Mouse (Mus musculus) hindbrain, embryonic 13.5 days (tissue): Measurements from ENCODE around the gene Nt5c1b. TPM values are rescaled to one million over a fixed set of nuclear protein-coding genes. Genes with fewer than 3 reads are reported as not detected.

Experiments
- ATAC-seq: fragments of 200-750 bp; cut with Nextera tagmentation; 2 replicates; pipeline ENCODE4 v1.8.0; 2017; ENCODE audit warnings: moderate TSS enrichment; ENCODE audit not compliant: low FRiP score
- H3K27ac ChIP-seq: fragments of 300-500 bp; sonication (generic); 2 replicates; pipeline ENCODE4 v1.5.1; 2015; ENCODE audit warnings: inconsistent platforms, mild to moderate bottlenecking, moderate library complexity
- H3K27me3 ChIP-seq: fragments of 300-500 bp; sonication (generic); 2 replicates; pipeline ENCODE4 v1.6.1; 2015; ENCODE audit warnings: mild to moderate bottlenecking, inconsistent platforms
- H3K36me3 ChIP-seq: fragments of 300-500 bp; sonication (generic); 2 replicates; pipeline ENCODE4 v1.6.1; 2015; ENCODE audit warnings: mild to moderate bottlenecking, inconsistent platforms
- H3K4me1 ChIP-seq: fragments of 300-500 bp; sonication (generic); replicated peaks from 2 replicates; pipeline ENCODE4 v1.6.1; 2015; ENCODE audit warnings: inconsistent platforms
- H3K4me2 ChIP-seq: fragments of 300-500 bp; sonication (generic); 2 replicates; pipeline ENCODE4 v1.6.1; 2015; ENCODE audit warnings: inconsistent platforms, mild to moderate bottlenecking, moderate library complexity
- H3K4me3 ChIP-seq: fragments of 300-500 bp; sonication (generic); 2 replicates; pipeline ENCODE4 v1.5.1; 2015; ENCODE audit warnings: mild to moderate bottlenecking, inconsistent platforms
- H3K9ac ChIP-seq: fragments of 300-500 bp; sonication (generic); 2 replicates; pipeline ENCODE4 v1.6.1; 2015; ENCODE audit warnings: mild to moderate bottlenecking, inconsistent platforms
- H3K9me3 ChIP-seq: fragments of 300-500 bp; sonication (generic); 2 replicates; pipeline ENCODE4 v1.6.1; 2016; ENCODE audit warnings: inconsistent platforms
- WGBS: fragments of 180-500 bp; shearing (Covaris S2); methylation state at CpG from one replicate; pipeline ENCODE4 v1.1.7; 2015; 5-methylcytosine and 5-hydroxymethylcytosine counted together
- polyA plus RNA-seq: library from polyadenylated mRNA; unstranded; fragments of >200 nt; fragmentation: Nextera tagmentation; extraction: Ambion mirVana; gene quantifications from 2 replicates; pipeline ENCODE4 v1.2.1, GENCODE M21; 2015

Nt5c1b gene
- polyA plus RNA-seq, 1 experiment from 2014 or later = not detected

DNA sequence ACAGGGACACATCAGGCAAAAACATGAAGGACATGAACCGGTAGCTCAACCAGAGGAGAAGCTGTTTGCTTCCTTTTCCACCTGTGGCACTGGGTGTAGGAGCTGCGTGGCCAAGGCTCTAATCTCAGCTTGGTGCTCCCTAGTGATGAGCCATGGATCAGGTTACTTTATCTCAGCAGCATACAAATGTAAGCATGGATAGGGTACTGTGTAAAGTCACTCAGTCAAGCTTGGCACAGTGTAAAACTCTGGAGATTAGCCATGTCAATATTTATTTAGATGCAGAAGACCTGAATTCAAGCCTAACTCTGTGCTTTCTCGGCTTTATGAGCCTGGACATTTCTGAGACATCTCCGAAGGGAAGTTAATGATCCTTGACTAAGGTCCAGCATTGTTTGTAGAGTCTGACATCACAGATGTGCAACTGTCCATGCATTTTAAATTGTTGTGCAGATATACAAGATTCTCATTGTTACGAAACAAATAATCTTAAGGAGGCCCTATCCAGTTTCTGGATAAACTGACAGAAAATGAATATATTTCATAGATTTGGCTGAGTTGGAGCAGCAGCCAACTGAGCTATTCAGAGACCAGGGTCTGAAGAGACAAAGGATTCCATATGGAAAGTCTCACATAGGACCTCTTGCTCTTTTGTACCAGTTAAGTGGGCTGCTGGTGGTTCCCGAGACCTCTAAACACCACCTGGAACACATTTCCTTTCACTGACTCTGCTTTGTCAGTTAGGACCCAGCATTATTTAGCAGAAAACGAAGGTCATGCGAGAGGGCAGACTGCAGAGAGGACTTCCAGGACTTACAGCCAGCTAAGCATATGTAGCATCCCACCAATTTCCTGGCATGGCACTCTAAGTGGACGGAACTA lies 56.5 kb downstream of the Nt5c1b start:
- Histone ChIP-seq H3K4me2 (no peak overlapping the region), H3K27me3 (no peaks in the 10 kb centered on the region), H3K4me3 (no peak overlapping the region), H3K4me1 (peaks cover 6% of the 10 kb centered on the region; the same call in 1 of the 2 replicates), H3K9ac (no peak overlapping the region), H3K9me3 (no peaks in the 10 kb centered on the region), H3K27ac (no peak overlapping the region), H3K36me3 (no peaks in the 10 kb centered on the region)
- WGBS = 35% methylated on average over 9 of the region's 9 CpGs
- no peak for ATAC-seq

DNA sequence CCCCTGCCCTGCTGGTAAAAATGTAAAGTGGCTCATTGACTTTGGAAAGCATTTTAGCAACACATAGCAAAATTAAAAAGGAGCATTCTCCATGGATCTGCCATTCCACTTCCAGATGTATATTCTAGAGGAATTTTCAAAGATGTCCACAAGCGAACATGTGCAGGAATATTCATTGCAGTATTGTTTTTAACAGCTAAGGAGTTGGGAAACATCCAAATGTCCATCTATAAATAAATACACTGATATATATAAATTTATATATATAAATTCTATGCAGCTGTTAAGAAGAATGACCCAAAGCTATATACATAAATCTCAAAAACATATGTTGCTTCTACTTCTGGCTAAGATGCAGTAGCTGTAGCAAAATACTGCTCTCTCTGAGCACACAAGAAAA lies 61.2 kb downstream of the Nt5c1b start:
- 92% methylated on average over 1 of the region's 1 CpGs for WGBS
- no peak overlapping the region for H3K4me2 ChIP-seq
- no peaks in the 10 kb centered on the region for H3K9me3 ChIP-seq
- no peak overlapping the region for H3K4me3 ChIP-seq
- ATAC-seq = no peak
- no peak overlapping the region for H3K9ac ChIP-seq
- peaks cover 3% of the 10 kb centered on the region; the same call in 1 of the 2 replicates for H3K4me1 ChIP-seq
- H3K27me3 ChIP-seq = no peaks in the 10 kb centered on the region
- no peaks in the 10 kb centered on the region for H3K36me3 ChIP-seq
- H3K27ac ChIP-seq = no peak overlapping the region

DNA sequence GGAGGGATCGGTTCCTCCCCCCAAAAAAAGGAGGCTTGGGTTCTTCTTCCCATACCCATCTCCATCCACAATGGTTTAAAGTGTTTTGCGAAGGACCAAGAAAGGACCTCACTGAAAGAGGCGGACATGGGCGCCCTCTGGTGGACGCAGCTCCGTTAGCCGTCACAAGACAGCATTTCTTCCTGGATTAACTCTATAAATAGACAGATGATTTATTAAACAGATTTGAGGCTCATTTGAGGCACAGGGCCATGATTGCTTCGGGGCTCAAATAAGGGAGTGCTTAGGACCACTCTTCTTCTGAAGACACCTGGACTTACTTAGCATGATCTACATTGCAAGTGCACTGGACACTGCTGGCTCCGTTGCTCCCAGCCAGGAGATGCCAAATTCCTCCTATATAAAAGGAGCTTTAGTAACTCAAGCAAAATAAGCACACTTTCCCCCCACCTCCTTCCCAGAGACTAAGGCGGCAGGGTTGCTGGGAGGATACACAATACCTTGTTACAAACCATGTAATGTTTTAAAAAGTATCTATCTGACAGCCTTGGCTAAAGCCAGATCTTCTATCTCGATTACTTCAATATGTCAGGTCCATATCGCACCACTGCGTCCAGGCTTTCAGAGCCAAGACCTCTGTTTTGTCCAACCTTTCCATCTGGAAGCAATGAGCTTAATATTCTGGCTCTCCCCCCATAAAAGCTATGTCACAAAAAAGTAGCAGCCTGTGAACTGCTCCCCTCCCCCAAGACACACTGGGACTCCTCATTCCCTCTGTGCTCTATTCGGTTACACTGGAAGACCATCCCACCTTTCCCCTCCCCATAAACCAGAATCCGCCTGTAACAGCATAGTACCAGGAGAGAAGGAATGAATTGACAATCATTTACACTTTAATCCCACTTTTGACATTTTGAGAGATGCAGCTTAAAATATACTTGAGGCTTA lies 68.6 kb downstream of the Nt5c1b start:
- Histone ChIP-seq H3K4me2 (no peak overlapping the region), H3K9ac (no peak overlapping the region), H3K27me3 (peaks cover 18% of the 10 kb centered on the region; the same call in 1 of the 2 replicates), H3K4me1 (peaks cover 5% of the 10 kb centered on the region; the same call in 1 of the 2 replicates), H3K27ac (no peak overlapping the region), H3K4me3 (no peak overlapping the region), H3K36me3 (no peaks in the 10 kb centered on the region), H3K9me3 (no peaks in the 10 kb centered on the region)
- 34% methylated on average over 15 of the region's 15 CpGs for WGBS
- ATAC-seq = peak; percentile 68

Other genes with a start within 250 kb of the Nt5c1b start
- gene Rdh14, start 20.8 kb downstream of the Nt5c1b start, polyA plus RNA-seq = 36.9 and 38.0 TPM in 2 replicates